Mouse (Mus musculus) retina, adult 2 months (tissue): Measurements from ENCODE around the gene Csk.

Experiments used
- DNase-seq: peaks from one replicate; pipeline ENCODE4 v3.0.0-alpha.2; 2012; ENCODE audit warnings: low read depth, low spot score

Gene Csk

GRCm38 (mm10) chr9:57657843-57658242, 4.4 kb upstream of the Csk start:
- no peak for DNase-seq

DNA sequence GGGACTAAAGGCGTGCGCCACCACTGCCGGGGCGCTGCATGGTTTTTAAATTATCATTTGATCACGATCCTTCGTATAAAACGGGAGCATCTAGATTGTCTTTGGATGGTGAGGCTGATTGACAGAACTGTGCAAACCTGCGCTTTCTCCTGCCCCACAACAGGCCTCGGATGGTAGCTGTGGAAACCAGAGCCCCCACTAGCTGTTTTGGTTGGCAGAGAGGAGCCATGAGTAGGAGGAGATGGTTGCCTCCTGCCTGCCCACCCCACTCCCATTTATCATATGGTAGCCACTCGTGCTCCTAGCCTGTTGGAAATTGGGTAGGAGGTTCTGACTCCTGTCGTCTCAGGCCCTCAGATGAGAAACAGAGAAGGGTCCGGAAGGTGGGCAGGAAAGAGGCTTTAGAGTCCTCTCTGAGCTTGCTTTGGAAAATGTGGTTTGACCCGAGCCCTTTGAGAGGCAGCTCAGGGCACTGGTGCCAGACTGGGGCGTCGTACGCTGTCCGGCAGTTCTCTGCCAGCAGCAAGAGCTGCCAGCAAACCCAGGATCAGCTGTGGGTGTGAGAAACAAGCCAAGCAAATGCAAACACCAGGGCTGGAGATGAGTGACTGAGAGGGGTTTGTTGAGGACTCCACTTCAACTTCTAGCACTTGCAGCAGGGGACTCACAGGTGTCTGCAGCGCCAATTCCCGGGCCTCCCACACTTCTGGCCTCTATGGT, 3.4 kb upstream of the Csk start:
- no peak for DNase-seq

GRCm38 (mm10) chr9:57655749-57656148, 2.3 kb upstream of the Csk start:
- peak; percentile 87 for DNase-seq

DNA sequence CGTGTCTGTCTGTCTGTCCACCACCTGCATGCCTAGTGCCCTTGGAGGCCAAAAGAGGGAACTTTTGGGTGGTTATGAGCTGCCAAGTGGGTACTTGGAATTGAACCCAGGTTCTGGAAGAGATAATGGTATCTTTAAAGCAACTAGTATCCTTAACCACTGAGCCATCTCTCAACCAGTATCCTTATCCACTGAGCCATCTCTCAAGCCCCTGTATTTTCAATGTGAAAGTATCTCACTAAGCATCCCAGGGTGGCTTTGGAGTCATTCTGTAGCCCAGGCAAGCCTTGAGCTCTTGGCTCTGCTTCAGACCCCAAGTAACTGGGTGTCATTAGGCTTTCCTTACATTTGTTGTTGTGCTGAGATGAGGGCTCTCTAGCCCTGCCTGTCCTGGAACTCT, 1.5 kb upstream of the Csk start:
- DNase-seq: no peak

GRCm38 (mm10) chr9:57652855-57653254, 576 bp downstream of the Csk start:
- no peak for DNase-seq

DNA sequence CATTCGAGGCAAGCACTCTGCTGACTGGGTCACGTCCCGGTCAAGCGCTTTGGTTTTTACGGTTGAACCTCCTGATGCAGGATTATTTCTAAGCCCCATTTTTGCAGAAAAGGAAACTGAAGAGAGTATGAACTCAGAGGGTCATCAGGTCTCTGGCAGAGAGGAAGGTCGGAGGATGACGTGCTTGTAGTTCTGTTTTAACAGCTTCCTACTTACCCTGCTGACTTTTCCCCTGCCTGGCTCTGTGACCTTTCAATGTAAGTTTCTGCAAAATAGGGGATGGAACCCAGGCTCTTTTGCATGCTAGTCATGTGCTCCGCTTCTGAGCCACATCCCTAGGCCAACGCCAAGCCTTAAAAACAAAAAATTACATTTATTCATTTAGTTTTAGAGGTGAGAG, 1.1 kb downstream of the Csk start:
- DNase-seq: no peak

- DNase-seq: no peak
These were observed 2.6 kb downstream of the Csk start for GRCm38 (mm10) chr9:57650786-57651311.

DNA sequence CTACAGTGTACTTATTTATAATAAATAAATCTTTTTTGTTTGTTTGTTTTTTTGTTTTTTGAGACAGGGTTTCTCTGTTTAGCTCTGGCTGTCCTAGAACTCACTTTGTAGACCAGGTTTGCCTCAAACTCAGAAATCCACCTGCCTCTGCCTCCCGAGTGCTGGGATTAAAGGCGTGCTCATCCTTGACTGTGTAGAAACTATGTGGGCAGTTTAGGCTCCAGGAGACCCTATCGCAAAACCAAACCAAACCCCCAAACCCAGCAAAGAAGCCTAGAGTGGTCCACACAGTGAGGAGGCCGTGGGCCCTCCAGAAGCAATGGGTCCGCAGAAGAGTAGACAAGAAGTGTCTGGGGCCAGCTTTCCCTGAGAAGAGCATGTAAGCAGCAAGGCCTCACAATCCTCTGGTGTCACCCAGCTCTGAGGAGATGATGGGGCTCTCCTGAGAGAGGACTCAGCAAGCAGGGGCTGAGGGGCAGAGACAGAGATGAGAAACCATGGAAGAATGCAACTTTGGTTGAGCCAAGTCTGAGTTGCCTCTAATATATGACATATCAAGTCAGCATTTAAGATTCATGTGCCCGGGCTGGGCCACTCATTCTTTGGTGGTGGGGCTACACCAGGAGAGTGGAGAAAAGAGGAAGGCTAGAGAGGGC, 3.2 kb downstream of the Csk start:
- DNase-seq: no peak

GRCm38 (mm10) chr9:57647286-57648108, 5.9 kb downstream of the Csk start:
- no peak for DNase-seq

DNA sequence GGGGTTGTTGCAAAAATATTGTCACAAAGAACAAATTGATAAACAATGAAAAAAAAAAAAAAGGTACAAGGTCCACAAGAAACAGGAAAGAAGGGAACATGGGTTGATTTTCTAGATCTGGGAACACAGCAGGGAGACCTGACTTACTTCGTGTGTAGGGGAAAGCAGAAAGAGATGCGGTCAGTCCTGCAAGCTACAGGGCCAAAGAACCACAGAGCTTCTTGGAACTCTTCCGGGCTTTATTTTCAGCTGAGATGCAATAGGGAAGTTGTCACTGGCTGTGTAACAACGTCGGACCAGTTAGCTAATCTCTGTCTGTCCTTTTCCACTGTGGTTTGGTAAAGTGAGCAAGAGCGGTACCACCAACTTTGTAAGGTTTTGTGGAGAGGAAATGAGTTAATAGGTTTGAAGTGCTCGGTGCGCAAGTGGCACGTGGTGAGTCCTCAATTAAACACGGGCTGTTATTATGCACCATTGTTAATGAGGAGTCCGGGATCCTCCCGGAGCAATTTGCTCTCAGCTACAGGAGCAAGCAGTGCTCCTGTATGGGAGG, 6.8 kb downstream of the Csk start:
- DNase-seq: no peak

DNA sequence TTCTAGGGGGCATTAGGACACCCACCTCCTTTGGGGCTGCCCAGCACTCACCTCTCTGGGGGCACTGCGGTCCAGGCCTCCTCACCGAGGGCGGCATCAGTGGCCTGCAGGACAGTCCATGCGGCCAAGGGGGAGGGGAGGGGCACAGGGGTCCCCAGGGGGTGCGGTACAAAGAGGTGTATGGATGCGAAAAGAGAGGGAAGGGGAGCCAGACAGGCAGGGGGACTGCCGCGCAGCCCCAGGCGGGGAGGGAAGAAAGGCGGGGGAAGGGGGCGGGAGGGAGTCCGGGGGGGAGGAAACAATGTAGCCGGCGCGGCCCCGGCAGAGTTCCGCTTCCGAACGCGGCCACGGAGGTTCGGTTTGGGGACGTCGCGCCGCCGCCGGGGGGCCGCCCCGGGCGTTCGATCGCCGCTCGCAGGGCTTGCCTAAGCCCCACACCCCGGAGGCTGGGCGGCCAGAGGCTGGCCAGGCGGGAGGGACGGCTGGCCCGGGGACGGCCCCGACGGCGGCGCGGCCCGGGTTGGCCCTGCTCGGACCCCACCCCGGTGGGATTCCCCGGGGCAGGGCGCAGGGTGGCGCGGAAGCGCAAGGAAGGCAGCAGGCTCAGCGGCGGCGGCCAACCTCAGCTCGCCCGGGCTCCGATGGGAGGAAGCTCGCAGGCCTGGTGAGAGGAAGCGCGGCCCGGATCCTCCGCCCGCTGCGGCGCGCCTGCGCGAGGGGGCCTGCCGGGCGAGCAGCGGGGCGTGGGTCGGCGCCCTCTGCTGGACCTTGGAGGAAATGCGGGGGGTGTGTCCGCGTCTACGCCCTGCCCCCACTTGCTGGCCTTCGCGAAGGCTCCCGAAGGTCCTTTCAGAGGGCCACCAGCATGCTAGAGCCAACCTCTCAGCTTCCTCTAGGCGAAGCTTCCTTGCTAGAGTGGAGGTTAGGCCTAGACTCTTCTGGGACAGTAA, 8.2 kb downstream of the Csk start:
- peak; percentile 82 for DNase-seq

GRCm38 (mm10) chr9:57644442-57644943, 8.9 kb downstream of the Csk start:
- no peak for DNase-seq

DNA sequence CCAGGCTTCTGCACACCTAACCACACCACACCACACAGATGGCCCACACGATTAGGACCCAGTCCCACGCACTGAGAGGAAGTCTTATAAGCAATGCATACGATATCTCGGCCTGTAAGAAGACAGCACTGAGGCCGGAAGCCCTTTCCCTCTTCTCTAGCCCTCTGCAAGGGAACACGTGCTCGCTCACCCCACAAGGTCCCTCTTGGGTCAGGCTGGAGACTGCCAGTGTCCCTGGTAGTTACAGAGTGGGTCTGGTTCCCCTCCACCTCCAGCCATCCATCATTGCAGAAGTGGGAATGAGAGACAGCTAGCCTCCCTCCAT, 9.6 kb downstream of the Csk start:
- no peak for DNase-seq

- DNase-seq: no peak
These were observed 10.1 kb downstream of the Csk start for GRCm38 (mm10) chr9:57643169-57643855.

DNA sequence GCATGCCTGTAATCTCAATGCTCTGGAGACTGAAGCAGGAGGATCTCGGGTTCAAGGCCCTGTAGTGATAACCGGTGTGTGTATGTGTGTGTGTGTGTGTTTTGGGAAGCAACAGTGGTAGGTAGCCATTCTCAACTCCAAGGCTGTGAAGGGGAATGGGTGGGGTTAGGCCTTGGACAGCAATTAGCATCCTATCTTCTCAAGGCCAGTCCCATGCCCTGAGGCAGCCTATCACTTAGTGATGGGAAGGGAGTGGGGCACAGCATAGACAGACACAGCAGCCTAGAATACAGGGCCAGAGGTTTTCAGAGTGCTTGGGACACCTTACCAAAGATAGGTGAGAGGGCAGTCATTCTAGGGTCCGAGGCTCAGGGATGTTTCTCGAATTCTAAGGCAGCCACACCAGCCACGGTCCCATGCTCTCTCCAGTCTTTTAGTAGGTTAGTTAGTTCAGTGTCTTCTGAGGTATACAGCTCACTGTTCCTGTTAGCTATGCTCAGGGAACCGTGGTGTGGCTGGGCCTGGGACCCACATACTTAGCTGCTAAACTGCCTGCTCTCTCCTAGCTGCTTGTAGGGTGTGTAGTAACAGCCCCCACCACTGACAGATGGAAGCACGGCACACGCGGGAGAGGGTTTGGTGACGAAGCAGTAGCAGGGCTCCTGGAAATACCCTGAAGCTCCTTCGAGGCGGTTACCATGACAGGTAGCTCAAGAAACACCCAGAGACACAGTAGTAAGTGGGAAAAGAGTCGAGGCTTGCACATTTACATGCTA, 11.5 kb downstream of the Csk start:
- DNase-seq: no peak

- DNase-seq: no peak
These were observed 12.4 kb downstream of the Csk start for GRCm38 (mm10) chr9:57641022-57641421.

GRCm38 (mm10) chr9:57640384-57640783, 13.0 kb downstream of the Csk start:
- no peak for DNase-seq

- no peak for DNase-seq
These were observed 13.6 kb downstream of the Csk start for GRCm38 (mm10) chr9:57639661-57640328.
